Mouse (Mus musculus) c-Kit-positive CD71-negative TER-119-negative erythroid progenitor cells, embryonic 14.5 days (primary cell): ENCODE data around the gene Adgrd1.
A peak's percentile ranks its signal among the peaks of the same experiment; 100 is the strongest.

ENCODE experiments used
- DNase-seq: peaks from one replicate; pipeline ENCODE4 v3.0.0-alpha.2; 2013; ENCODE audit warnings: low read depth

Gene Adgrd1

DNA sequence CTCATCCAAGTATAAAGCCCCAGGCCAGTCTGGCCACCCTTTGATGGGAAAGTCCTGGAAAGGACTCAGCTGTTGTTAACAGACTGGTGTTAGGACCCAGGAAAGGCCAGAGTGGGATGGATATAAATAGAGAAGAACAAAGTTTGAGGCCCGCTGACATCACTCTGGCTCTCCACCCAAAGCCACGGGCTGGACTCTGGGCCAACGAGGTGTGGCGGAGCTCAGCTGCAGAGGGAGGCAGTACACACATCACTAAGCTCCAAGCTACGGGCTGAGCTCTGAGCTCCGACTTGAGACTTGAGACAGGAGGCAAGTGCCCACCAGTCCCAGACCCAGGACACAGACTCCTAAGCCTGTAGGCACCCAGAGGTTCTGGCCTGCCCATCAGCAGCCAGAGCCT is at the start of gene Adgrd1:
Gene Adgrd1 (plus strand): TSS at position 240 of the 400 bp plus-strand sequence.
- DNase-seq = no peak

- DNase-seq = no peak
Observed at GRCm38 (mm10) chr5:129049372-129049771, 47.2 kb upstream of the Adgrd1 start.

DNA sequence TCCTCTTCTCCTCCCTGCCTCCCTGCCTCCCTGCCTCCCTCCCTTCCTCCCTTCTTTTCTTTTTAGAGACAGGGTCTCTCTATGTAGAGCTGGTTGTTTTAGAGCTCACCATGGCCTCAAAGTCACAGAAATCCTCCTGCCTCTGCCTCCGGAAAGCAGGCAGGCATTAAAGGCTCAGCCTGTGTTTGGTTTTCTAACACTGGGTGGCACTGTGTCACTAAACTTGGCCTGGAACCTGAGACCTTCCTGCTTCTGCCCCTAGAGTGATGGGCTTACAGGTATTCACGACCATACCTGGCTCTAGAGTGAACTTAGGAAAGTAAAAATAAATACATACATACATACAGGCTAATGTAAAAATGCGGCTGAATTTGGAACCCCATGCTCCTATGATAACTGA is 44.6 kb upstream of the Adgrd1 start:
- no peak for DNase-seq

- no peak for DNase-seq
Observed at GRCm38 (mm10) chr5:129052636-129053355, 43.8 kb upstream of the Adgrd1 start.

DNA sequence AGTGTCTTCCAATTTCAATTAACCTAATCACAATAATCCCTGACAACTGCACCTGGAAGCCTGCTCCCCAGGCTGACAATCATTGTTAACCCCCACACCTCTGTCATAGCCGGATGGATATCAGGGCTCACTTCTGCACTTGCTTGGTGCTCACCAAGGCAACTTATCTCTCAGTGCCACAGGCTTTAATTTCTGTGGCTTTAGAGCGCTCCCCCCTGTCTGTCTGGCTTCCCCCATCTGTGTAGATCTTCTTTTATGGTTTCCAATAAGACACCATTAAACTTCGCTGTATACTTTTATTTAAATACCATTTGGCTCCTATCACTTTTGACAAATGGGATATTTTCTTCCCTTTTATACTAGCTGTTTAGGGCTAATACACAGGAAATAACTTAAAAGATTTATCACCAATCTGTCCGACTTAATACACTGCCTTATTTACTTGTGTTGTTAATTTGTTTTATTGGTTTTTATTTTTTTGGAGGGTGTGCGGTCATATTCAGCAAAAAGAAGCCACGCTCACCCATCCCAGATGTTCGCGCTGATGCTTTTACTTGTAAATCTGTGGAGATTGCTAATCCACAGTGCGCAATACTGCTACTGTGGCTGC is 41.8 kb upstream of the Adgrd1 start:
- no peak for DNase-seq

GRCm38 (mm10) chr5:129059116-129059515 is 37.4 kb upstream of the Adgrd1 start:
- peak; percentile 14 for DNase-seq

- DNase-seq = peak; percentile 28
Observed at GRCm38 (mm10) chr5:129061579-129061978, 35.0 kb upstream of the Adgrd1 start.

DNA sequence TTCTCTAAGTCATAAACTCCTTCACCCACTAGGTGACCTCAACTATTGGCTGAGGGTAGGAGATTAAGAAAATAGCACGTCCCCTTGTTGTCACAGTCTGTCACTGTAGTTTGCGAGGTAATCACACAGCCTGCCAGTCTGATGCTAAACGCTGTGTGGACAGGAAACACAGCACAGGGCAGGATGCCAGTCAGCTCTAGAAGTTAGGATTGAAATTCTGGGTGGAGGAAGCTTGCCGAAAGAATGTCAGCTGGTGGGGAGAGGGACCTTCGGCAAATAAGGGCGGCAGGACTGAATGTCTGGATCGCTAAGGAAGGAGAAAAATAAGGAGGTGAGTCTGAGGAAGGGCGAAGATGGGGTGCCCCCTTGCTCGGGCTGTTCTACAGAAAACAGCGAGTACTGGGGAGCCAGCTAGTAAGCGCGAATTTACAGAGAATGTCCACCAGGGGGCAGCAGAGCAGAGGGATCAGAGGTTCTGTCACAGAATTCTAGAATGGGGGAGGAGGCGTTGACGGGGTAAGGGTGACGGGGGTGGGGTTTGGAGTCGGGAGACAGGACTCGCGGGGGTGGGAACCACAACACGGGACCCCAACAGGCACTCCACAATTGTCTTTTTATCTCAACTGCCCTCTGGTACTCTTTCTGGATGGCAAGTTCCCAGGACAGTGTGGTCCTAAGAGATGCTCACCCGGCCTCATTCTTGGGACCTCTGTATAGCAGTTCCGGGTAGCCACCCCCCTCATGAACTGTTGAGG is 33.3 kb upstream of the Adgrd1 start:
- DNase-seq = peak; percentile 58

- no peak for DNase-seq
Observed at GRCm38 (mm10) chr5:129063792-129064087, 32.8 kb upstream of the Adgrd1 start.

GRCm38 (mm10) chr5:129064186-129064585 is 32.4 kb upstream of the Adgrd1 start:
- no peak for DNase-seq

DNA sequence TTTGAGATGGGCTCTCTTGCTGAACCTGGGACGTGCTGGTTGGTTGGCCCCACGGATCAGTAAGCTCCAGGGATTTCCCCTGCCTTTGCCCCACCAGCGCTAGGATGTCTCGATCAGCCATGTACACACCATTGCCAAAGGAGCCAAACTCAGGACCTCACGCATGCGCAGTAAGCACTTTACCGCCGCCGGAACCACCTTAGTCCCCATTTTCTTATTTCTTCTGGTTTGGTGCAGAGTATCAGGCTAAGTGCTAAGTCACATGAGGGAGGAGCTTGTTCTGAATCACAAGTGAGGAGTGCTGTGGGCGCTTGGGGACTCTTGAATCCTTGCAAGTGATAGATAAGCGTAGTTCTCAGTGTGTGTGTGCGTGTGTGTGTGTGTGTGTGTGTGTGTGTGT is 31.2 kb upstream of the Adgrd1 start:
- DNase-seq = no peak

DNA sequence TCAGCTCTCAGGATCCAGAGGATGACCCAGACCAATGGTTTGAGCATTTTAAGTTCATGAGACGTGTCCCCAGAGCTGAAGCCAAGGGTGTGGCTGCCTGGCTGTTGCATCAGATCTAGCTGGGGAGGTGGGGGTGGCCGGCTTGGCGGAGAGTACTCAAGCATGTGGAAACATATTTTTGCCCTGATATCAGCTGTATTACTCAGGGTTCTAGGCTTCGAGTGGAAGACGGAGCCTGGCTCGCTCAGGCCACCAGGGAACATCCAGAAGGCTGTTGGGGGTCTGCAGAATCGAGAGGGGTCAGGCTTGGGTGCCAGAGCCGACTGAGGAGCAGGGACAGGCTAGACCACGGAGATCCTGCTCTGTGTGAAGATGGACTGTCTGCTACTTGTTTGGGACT is 30.6 kb upstream of the Adgrd1 start:
- no peak for DNase-seq

- no peak for DNase-seq
Observed at GRCm38 (mm10) chr5:129066541-129067230, 29.9 kb upstream of the Adgrd1 start.

DNA sequence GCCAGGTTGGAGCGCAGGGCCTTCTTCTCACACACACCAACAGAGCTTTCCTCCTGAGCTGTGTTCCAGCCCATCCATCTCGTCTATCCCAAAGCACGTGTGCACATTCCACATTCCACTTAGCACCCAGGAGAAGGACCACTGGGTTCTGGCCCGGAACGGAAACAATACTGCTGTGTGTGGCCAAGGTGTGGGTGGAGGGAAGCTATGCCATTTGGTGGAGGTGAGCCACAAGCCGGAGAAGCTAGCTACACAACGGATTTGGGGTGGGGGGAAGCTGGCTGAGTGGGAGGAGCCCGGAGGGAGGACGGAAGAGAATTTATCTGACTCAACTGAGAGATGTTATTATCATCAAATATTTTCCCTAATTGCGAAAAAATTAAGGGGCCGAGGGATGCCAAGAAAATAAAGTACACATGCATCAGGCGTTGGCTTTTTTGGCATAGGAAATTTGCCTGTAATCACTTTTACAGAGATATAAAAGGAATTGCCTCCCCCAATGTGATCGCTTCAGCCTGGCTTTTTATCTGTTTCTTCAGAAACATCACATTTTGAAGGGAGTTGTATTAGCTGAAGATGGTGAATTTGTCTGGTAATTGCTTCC is 29.2 kb upstream of the Adgrd1 start:
- no peak for DNase-seq

DNA sequence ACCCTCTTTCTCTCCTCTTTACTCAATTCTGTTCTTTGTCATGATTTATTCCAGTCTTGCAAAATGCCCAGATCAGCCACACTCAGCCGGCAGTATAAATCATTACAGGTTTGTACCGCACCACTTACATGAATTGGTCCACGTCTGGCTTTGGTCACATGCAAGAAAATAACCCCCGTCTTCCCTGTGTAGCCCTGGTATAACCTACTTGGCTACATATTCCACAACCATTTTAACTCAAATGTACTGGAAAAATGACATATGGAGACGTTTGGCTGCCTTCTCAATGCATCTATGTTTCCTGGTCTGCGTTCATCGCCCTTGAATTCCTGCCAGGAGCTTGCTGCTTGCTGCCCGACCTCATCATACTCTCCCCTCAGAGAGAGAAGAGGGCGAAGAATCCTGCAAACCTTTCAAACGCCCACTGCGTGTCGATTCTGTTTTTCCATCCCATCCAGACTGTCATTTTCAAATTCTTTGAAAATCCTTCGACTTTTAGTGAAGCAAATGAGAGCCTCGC is 24.7 kb upstream of the Adgrd1 start:
- no peak for DNase-seq

- DNase-seq = no peak
Observed at GRCm38 (mm10) chr5:129073404-129073803, 23.1 kb upstream of the Adgrd1 start.

GRCm38 (mm10) chr5:129076098-129076497 is 20.5 kb upstream of the Adgrd1 start:
- no peak for DNase-seq

DNA sequence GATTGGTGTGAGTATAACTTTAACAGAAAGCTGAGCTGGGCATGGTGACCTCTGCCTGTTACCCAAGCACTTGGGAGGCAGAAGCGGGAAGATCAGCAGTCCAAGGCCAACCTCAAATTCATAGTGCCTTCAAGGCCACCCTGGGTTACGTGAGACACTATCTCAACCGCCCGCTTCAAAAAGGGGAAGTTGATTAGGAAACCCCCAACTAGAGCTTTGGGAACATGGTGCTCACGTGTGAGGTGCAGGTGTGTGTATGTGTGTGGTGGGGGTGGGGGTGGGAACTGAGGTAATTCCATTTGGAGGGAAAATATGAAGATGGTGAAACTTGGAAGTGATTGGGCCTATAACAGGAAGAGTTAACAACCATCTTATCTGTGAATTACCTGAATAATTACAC is 19.3 kb upstream of the Adgrd1 start:
- peak; percentile 29 for DNase-seq

DNA sequence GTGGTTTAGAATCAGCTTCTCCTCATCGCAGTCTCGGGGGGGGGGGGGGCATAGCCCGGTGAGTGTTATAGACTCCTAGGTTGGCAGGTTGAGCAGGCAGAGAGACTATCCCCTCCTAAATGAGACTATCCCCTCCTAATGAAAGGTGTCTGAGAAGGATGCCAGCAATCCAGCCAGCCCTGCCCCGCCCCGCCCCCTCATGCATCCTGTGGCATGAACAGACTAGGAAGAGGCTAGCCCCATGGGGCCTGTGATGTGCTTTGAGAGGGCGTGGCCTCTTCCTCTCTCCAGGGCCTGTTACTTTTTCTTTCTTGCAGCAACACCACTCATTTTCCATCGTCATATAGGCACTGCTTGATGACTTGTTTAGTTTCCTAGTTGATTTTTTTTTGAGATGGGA is 15.0 kb upstream of the Adgrd1 start:
- DNase-seq = no peak

GRCm38 (mm10) chr5:129085153-129085552 is 11.4 kb upstream of the Adgrd1 start:
- no peak for DNase-seq

GRCm38 (mm10) chr5:129092345-129093065 is 4.0 kb upstream of the Adgrd1 start:
- DNase-seq = no peak
